Mouse (Mus musculus) cerebellum, adult 11-12 months (tissue): ENCODE data around the gene Synpo2.

Experiments
- DNase-seq: peaks from one replicate; pipeline ENCODE4 v3.0.0; 2022

Synpo2 gene

DNA sequence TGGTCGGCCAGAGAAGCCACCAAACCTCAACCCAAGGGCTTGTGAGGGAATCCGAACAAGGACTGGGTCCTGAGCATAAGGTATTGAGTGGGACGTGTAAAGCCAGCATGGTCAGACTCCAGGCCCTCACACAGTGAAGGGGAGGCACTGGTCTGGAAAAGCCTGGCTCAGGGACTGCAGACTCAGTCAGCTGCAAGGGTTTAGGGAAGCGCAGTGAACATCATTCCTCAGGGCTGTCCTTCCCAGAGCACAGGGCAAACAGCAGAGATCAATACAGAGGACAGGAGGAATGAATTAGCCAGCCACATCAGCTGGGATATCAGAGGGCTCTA lies 72.8 kb downstream of the Synpo2 start:
- no peak for DNase-seq

DNA sequence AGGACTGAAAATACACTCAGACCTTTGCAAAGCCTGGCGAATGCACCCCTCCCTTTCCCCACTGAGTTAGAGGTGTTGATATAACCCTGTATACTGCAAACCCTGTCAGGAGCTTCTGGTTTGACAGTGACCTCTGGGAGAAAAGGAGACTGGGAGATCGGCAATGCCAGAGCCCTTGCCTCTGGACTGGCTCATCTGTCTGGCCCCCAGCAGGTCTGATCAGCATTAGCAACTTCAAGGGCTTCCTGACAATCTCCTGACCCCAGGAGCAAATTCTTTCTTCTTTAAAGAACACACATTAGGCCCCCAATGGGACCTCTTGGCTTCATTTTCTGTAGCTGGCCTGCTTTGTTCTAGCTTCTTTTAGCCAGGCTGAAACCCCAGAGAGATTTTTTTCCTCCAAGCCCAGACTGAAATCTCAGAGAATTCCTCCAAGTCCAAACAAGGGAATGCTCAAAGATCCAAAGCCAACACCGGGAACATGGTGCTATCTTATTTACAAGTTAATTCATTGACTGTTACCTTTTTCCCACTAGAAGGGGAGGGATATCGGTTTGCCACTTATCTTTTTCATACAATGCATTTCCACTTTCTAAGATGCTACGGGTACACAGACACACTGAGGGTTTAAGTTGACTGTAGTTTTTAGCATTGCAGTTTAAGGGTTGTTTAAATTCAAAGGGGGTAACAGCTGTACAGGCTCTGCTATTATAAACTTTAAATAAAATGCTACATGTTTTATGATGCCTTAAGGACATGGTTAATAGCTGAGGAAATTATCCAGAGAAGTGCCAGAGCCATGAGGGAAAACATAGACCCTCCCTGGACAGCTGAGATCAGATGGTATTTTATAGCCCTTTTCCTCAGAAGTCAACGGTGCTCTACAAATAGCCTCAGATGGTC lies 73.4 kb downstream of the Synpo2 start:
- DNase-seq, result no peak

DNA sequence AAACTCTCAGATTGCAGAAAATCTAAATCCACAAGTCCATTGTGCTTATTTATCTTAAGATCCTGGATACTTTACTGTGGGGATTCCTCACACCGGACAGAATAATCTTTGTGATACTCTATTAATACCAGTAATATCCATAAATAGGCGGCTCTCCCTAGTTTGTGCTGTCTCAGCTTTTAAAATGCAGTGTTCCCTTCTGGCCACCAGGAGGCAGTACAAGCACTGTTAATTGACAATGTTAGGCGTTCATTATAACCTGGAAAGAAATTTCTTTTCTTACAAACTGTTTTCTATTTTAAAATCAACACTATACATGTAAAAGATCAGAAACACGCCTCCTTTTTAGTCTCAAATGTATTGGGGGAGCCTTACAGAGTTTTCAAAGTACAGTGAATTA lies 75.2 kb downstream of the Synpo2 start:
- DNase-seq, result no peak

DNA sequence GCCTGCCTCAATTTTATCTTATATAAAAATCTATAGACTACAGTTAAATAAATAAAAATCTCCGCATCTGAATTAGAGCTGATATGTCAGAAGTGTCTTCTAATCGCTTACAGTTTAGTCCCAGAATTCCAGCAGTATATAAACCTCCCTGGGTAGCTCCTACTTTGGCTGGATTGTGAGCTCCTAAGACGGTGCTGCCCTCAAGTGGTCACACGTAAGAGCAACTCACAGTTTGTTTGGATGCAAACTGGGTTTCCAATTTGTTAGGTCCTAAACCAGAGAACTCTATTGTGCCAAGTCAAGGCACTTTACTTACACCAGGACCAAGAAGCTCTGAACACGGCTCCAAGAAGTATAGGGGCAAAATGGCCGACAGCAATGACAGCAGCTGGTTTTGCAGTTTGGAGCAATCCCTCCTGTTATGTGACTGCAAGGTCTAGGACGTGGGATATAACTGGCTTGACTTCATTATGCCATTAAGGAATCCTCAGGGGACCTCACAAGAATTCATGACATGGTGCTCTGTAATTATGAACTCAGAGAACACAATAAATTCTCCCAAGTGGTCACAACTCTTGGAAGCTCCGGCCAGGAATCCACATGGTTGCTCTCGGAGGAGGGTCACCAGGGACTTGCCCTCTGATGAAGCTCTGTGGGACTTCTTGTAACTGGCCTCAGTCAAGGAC lies 76.7 kb downstream of the Synpo2 start:
- DNase-seq, result no peak

DNA sequence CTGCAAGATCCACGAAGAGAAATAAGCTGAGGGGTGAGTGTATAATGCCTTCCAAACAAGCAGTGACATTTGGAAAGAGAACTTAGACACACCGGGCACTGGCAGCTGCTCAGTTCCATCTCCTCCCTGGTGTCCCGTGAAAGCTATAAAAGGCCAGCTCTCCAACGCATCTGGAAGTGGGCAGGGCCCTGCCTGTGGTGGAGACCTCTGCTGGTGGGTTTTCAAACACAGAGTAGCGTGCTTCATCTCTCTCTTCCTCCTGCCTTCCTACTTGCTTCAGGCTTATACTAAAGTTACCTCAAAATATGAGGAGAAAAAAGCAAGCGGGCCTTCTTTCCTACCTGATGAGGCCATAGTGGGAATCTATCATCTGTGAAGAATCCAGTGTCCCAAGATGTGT lies 77.4 kb downstream of the Synpo2 start:
- no peak for DNase-seq

DNA sequence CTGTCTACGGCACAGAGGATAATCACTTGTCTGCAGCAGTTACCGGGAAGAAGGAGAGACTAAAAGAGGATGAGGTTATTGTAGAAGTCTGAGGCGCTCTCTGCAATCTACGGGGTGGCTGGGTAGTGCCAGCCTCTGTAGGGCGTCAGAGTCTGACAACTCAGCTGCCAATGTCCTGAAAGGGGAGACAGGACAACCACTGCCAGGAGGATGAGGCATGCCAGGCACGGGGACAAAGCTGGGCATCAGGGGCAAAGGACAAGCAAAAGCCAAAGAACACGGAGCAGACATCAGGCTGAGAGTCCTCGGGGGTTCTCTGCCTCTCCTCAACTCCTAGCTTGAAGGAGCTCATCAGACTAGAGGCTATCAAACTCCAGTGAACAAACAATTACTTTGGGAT lies 82.6 kb downstream of the Synpo2 start:
- DNase-seq, result no peak

DNA sequence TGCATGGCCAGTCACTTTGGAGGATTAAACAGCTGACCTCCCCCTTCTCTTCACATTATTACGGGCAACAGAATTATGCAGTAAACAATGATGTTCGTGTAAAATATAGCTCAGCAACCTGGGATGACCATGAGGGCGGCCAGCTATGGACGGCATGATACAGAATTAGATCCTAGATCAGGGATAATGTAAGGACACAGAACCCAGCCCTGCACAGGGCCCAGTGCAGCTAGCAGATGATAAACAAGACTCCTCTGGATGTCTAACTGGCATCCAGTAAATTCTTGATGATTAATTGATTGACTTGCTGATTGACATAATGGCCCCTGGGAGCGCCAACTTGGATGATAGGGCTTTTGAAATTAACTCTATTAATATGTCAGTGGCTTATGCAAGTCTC lies 83.0 kb downstream of the Synpo2 start:
- DNase-seq, result no peak

DNA sequence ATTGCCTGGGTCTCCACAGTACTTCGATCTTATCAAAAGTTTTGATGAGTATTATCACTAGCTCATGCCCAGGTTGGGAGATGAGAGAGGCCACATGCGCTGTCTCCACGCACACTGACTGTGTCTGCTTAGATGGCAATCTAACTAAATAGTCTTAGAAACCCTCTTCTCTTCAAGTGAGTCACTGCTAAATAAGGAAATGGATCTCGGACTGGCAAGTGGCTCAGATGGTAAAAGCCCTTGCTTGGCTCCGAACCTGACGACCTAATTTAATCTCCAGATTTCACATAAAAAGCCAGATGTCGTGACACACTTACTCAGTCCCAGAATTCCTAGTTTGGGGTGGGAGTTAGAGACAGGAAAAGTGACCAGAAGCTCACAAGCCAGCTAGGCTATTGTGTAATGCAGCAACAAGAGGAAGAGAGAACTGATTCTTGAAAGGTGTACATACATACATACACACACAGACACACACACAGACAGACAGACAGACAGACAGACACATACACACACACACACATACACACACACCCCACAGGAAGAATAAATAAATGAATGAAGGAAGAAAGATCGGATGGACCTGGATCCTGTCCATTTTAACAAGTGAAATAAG lies 85.3 kb downstream of the Synpo2 start:
- DNase-seq, result no peak

DNA sequence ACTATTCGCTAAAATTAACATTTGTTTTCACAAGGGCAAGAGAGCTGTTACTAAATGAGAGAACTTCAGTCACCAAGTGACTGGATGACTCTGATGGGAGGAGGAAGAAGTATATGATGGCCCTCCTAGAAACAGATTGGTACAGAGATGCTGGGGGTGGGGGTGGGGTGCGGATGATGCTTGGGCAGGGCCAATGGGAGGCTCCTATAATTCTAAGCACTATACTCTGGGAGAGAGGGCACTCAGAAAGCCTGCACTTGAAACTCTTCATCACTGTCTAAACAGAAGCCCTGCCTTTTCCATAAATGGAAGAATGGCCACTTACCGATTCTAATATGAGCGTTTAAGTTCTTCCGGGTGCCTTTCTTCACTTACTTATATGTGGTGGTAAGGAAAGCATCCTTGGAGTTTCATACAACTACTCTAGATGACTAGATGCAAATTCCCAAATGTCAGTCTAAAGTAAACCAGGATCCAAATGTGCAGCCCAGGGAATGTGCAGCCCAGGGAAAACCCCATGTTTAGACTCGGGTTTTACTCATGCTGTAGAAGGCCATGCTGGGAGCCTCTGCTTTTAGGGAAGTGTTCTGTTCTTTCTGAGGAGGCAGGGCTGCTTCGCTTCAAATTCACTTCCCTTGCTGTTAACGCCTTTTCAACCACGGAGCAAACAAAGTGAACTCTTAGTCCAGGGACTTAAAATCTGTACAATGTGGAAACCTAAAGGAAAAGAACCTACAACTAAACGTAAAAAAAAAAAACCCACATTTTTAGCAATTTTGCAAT lies 86.4 kb downstream of the Synpo2 start:
- no peak for DNase-seq

DNA sequence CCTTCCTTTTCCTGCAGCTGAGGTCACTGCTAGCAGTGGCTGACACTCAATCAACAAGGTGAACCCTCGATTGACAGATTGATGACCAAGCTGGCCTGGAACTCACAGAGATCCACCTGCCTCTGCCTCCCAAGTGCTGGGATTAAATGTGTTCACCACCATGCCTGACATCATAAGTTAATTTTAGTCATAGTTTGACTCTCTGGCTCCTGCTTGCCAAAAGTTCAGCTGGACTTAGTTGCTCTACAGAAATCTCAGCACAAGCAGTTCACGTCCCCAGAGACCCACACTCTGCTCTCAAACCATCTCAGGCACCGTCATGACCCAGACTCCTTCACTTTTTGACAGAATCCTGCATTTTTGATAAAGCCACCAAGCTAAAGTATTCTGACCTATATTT lies 87.3 kb downstream of the Synpo2 start:
- DNase-seq, result no peak

DNA sequence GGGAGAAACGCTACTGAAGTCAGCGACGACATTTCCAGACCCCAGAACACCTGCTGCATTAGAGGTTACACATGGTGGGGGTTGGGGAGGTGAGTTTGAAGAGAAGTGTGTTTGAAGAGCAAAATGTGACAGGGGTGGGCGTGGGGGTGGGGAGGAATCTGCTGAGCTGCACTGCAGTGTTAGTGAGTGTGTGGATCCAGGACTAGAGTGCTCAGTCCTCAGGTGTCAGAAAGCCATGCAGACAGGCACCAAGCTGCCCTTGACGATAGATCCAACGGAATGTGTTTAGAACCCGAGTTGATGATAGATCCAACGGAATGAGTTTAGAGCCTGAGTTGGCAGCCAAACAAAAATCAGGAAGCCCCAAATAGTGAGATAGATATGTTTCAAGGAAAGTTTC lies 89.4 kb downstream of the Synpo2 start:
- DNase-seq, result no peak

DNA sequence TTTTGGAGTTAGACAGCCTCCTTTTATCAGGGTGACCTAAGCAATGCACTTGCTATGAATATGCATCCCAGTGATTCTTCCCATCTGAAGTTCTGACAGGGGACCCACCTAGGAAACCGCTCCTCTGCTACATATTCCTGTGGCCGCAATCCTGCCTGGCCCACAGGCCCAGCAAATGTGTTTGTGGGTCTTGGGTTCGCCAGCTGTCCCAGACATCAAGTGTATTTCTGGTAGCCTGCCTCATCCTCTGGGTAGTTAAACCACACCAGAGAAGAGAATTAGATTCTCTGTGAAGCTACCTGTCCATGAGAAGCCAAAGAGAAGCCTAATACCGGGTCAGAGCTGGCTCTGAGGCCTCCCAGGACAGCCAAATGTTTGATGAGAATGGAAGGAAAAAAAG lies 90.0 kb downstream of the Synpo2 start:
- DNase-seq, result no peak

DNA sequence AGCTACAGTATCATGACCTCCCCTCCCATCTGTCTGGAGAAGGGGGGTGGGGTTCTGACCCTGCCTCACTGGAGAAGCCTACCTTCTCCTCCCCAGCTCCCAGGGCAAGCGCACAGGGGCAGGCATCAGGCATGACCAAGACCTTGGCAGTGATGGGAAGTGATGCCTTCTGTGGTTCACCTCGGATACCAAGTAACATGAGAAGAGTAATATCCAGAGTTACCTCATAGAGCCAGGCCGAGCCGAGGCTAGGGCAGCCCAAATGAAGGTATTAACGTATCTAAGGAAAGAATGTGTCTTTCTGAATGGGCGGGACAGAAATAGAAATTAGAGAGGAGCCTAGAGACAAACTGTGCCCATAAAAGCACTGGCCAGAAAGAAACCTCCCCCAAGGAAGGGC lies 92.5 kb downstream of the Synpo2 start:
- DNase-seq, result no peak

DNA sequence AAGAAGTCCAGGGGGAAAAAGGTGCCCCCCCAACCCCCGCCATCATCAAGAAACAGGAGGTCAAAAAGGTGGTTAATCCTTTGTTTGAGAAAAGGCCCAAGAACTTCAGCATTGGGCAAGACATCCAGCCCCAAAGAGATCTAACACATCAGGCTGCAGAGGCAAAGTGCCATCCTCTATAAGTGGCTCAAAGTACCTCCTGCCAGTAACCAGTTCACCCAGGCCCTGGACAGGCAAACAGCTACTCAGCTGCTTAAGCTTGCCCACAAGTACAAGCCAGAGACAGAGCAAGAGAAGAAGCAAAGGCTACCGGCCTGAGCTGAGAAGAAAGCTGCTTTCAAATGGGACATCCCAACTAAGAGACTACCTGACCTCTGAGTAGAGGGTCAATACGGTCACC lies 93.7 kb downstream of the Synpo2 start:
- no peak for DNase-seq

DNA sequence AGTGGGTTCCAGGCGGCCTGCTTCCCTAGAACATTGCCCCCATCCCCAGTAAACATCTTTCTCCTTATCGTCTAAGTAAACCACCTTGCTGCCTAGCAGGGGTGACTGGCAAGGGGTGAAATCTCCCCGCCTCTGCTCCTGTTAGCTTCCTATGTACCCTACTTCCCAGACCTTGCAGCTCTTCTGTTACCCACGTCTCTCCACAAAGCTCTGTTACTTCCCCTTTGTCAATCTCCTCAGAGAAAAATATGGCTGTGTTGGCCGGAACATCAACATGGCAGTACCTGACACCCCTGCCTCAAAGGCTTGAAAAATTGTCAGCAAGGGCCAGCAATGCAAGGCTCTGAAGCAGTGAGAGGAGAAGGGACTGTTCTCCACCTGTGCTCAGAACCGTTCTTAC lies 94.9 kb downstream of the Synpo2 start:
- no peak for DNase-seq

DNA sequence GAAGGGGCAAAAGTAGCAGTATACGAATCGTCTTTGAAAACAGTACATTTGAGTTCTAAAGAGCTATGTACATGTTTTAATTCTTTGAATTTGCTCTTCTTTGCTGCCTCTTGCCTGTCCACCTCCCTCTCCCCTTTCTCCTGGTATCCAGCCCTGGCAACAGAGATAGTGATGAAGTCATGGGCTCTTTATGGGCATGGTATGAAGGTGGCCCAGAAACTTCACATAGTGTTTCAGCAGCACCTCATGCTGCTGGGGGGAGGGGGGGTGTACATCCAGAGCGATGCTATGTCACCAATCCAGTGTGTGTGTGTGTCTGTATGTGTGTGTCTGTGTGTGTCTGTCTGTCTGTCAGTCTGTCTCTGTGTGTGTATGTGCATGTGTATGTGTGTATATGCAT lies 95.8 kb downstream of the Synpo2 start:
- no peak for DNase-seq

DNA sequence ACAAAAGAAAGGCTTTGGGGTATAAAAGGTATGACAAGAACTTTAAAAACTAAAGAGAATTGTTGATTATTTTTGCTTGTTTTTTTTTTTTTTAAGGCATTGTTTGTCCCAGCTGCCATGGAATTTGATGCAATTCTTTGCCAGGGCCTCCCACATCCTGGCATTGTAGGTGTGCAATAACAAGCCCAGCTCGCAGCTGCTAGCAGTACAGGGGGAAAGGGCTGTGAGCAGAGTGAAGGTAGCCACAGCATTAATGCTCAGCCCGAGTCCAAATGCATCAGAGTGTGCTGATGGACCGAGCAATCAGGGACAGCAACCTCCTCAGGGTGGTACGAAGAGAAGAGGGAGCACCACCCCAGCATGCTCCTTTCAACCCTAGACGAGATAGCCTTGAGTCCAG lies 96.3 kb downstream of the Synpo2 start:
- no peak for DNase-seq

DNA sequence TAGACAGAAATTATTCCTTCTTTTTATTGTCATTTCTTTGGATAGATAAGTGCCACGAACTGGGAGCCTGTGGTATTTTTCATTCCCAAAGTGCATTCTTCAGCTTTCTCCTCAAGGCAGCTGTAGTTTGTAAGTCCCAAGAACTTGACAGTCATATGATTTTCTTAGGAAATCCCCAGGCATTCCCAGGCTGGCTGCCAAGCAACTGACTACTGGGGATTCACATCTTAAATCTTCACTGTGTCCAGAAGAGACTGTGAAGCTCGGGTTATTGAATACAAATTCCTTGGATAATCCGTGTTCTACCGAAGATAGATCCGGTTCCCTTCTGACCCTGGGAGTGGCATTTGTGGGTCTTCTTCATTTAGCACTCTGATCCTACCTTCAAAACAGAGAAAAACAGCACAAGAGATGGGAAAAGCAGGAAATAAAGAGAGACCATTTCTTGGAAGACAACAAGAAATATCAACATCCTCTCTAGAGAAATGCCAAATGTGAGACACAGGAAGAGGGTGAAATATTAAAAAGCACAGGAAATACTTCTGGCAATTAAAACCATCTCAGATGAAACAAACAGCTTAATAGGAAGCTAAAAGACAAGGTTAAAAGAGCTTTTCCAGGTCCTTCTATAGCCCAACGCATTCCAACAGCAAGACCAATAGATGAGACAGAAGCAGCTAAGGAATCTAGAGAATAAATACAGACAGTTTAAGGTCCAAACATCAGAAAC lies 97.5 kb downstream of the Synpo2 start:
- DNase-seq, result no peak

DNA sequence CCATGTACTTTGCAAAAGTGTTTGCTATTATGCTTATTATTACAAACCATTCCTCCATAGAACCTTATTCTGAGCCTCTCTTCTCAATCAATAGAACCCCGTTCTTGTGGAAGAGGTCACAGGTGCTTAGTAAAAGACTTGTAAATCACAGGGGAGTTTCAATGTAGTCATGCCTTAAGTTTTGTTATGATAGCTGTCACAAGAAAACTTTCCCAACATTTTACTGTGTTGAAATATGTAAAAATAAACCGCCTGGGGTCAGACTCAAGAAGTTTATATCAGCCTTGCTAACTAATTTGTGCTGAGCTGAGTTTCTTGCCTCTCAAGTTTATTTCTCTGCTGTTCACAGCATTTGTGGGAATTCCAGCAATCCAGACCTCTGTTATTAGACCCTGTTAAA lies 103.8 kb downstream of the Synpo2 start:
- no peak for DNase-seq

DNA sequence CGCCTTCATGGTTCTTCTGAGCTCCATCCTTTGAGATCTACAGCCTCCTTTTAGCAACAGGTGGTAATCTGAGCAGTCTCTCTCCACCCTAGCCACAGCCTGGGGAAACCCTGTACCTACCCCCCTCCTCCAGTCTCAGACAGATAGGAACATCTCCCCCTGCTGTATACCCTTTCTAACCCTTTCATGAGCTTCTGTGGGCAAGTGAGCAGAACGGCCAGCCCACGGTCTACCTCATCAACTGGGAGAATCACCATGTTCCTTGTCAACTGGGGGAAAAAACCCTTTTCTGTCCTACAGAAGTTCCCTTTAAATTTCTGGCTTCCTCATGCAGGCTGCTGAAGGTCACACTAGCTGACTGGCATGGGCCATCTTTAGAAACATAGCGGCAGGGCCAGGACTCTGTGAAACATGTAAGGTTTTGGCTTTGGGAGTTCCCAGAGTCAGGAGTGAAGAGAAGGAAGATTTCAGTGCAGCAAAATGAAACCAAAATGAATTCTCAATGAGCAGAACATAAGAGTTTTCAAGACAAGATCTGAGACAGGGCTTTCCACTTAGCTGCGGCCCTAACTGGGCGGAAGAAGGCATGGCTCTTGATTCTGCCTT lies 104.7 kb downstream of the Synpo2 start:
- no peak for DNase-seq

DNA sequence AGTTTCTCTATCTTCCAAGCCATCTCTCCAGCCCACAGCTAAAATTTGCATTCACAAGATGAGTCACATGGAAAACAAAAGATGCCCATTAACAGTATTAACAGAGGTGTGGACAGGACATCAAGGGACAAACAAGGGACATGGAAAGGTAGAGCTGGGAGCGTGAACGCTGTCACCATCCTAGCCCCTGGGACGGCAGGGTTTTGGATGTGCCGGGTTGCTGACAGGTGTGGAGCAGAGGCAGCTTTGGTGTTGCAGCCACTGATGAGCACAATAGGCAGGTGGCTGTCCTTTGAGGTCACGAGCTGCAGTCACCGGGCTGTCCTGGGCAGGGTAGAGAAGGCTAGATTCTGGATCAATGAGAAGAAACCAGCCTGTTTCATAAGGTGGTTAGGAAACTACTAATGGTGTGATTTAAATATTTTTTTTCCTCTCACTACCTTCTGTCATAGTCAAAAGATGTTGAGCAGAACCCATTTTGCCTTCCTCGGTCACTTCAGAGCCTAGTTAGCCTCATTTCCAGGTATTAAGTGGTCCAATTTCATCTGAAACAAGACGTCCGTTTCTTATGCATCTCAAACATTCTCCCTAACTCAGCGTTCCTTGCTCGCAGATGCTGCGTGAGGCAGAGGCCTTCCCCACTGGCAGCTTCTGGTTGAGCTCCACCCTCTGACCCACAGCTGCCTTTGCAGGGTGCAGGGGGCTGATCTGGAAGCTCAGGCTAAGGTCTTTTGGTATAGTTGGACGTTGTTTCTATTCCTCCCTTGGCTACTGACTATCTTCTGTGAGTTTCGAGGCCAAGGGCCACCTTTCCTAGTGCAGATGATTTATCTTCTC lies 105.4 kb downstream of the Synpo2 start:
- DNase-seq, result no peak
